Mouse (Mus musculus) embryonic fibroblast, embryonic 13.5 days (primary cell): ENCODE results near the gene Zfand5. TPM values are rescaled to one million over a fixed set of nuclear protein-coding genes. Genes with fewer than 3 reads are reported as not detected.

Experiments used
- H3K27ac ChIP-seq: 2 replicates; pipeline ENCODE4 v1.5.1; 2012; ENCODE audit warnings: low read length, control low read depth, inconsistent platforms; ENCODE audit not compliant: insufficient read depth
- H3K4me1 ChIP-seq: 2 replicates; pipeline ENCODE4 v1.6.1; 2011; ENCODE audit warnings: low read length; ENCODE audit not compliant: control insufficient read depth, insufficient read depth
- H3K4me3 ChIP-seq: 2 replicates; pipeline ENCODE4 v1.5.1; 2011; ENCODE audit warnings: mild to moderate bottlenecking, control low read depth, low read length; ENCODE audit not compliant: insufficient read depth
- CTCF ChIP-seq: IDR thresholded peaks from 2 replicates; pipeline ENCODE4 v1.5.1; 2011; ENCODE audit warnings: mild to moderate bottlenecking, control low read depth, low read length, moderate library complexity, borderline replicate concordance; ENCODE audit not compliant: insufficient read depth
- POLR2A ChIP-seq: IDR thresholded peaks from 2 replicates; pipeline ENCODE4 v1.6.1; 2011; ENCODE audit warnings: low read depth, mild to moderate bottlenecking, control low read depth, low read length, moderate library complexity
- polyA plus RNA-seq: library from polyadenylated mRNA; stranded (reverse); fragments of >200 nt; gene quantifications from 2 replicates; pipeline ENCODE4 v1.2.4, GENCODE M21; 2011; ENCODE audit warnings: low read depth; ENCODE audit not compliant: missing spikeins, insufficient read length

Zfand5 gene
- polyA plus RNA-seq, 1 experiment, result 87.6 TPM

DNA sequence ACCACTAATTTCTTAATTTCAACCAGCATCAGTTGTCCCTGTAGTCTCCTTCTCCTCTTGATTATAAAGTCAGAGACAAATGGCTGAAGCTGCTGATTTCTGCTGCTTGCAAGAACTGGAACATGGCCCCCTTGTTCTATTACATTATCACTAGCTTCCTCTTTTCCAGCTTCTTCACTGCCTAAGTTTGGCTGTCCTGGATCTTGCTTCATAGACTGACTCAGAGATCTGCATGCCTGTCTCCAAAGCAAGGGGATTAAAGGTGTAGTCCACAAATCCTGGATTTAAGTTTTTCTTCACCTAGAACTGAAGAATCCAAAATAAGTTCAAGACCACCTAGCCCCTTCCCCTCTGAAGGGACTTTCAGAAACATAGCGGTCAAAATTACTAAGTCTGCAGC is 47.5 kb downstream of the Zfand5 start:
- TF ChIP-seq POLR2A, result no peak
- no peak for TF ChIP-seq CTCF
- Histone ChIP-seq H3K27ac (no peak overlapping the region), H3K4me1 (no peaks in the 10 kb centered on the region), H3K4me3 (no peak overlapping the region)

DNA sequence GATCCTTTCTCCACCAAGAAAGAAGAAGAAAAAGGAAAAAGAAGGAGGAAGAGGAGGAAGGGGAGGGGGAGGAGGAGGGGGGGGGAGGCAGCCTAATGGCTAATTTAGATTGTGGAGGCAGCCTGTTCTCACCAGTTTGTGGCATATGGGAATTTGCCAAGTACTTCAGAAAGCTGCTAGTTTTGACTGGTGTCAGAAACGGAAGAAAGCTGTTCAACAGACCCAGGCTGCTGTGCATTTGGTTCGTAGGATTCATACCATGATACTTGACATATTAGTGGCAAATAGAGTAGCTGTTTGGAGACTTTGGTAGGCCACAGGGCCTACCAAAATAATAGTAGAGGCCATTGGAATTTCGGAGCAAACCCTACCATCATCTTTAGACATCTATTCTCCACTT is 53.3 kb downstream of the Zfand5 start:
- H3K27ac ChIP-seq, result no peak overlapping the region
- no peaks in the 10 kb centered on the region for H3K4me1 ChIP-seq
- TF ChIP-seq POLR2A (no peak), CTCF (no peak)

GRCm38 (mm10) chr19:21328951-21329350 is 56.9 kb downstream of the Zfand5 start:
- H3K27ac ChIP-seq, result no peak overlapping the region
- no peak overlapping the region for H3K4me3 ChIP-seq
- TF ChIP-seq CTCF, result no peak
- no peak for TF ChIP-seq POLR2A
- H3K4me1 ChIP-seq, result no peaks in the 10 kb centered on the region

More for the DNA sequence above, 53.3 kb downstream of the Zfand5 start:
- no peak overlapping the region for H3K4me3 ChIP-seq

DNA sequence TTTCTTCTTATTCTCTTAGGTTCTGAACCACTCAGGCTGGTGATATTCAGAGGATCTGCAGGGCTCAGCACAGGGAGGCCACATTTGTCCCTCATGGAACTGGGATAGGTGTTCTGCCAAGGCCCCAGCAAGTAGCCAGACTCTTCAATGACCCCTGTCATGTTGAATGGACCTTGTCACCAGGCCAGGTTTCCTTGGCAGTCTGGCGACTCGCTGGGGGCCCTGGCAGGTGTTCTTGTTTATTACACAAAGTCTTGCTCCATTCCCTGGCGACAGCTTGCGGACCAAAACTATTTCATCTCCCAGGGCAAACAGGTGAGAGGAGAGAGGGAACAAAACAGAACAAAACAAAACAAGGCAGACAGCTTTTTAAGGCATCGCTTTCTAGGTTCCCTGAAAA is 57.7 kb downstream of the Zfand5 start:
- Histone ChIP-seq H3K4me1 (no peaks in the 10 kb centered on the region), H3K27ac (no peak overlapping the region), H3K4me3 (no peak overlapping the region)
- TF ChIP-seq POLR2A (no peak), CTCF (no peak)

DNA sequence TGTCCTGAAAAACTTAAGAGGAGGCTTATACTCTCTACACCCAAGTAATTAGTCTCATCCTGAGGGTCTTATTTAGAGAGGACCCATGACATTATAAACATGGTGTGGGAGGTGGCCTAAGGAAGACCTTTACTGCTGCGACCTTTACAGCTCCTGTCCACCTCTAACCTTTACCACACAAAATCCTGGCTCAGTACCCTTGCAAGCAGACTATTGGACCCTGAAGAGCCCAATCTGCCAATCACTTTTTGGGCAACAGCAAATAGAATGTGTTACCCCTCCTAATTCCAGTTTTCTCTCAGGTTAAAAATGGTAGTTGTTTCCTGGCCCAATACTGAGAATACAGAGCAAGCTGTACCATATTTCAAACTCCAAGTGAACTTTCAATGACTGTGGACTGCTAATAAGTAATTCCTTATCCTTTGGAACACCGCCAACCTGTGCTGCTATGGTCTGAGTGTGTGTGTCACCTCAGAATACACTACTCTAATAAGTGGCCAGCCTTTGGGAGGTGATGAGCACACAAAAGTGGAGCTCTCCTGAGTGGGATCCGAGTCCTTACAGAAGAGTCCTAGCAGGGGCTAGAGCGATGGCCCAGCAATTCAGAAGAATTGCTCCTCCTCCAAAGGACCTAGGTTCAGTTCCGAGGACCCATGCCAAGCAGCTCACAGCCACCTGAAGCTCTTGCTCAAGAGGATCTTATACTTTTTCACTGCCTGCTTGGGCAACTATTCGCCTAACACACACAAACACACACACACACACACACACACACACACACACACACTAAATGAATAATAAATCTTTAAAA is 58.4 kb downstream of the Zfand5 start:
- no peak overlapping the region for H3K27ac ChIP-seq
- no peaks in the 10 kb centered on the region for H3K4me1 ChIP-seq
- no peak overlapping the region for H3K4me3 ChIP-seq
- TF ChIP-seq CTCF (no peak), POLR2A (no peak)

GRCm38 (mm10) chr19:21331621-21332155 is 59.6 kb downstream of the Zfand5 start:
- TF ChIP-seq CTCF (no peak), POLR2A (no peak)
- H3K27ac ChIP-seq, result no peak overlapping the region
- H3K4me3 ChIP-seq, result no peak overlapping the region
- H3K4me1 ChIP-seq, result no peaks in the 10 kb centered on the region

Other genes starting within 250 kb of the Zfand5 start
- 1.3 and 1.4 TPM in 2 replicates for gene Gda, start 201.2 kb downstream of the Zfand5 start, polyA plus RNA-seq